Mouse (Mus musculus): Measurements from ENCODE around the gene Gcfc2. TPM values are rescaled to one million over a fixed set of nuclear protein-coding genes. Genes with fewer than 3 reads are reported as not detected.

Gcfc2 gene
- total RNA-seq (2023) = 6.4 and 15.4 TPM in 2 replicates

DNA sequence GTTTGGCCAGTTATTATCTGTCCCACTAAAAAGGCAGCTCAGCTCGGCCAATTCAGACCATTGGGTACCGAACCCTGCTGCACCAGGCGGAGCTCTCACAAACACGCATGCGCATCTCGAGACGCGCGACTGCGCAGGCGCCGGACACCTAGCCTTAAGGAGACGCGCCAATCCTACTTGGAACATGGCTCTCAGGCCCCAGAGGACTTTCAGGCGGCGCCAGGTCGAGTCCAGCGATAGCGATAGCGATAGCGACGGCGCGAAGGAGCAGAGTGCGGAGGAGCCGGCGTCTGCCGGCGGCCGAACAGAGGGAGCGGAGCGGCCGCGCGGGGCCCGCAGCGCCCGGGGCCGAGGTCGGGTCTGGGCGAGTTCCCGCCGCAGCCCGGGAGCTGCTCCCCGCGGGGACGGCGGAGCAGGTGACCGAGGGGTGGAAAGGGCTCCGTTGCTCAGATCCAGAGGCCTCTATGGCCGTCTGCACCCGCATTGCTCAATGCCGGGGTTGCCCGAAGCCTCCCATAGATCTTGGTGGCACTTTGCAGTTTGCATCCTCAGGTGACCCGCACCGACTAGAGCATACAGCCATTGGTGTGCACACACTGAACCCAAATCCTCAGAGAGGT, at the start of gene Gcfc2:
Gene Gcfc2 (plus strand): TSS at position 147 of the 620 bp plus-strand sequence.

GRCm38 (mm10) chr6:81965296-81966067, 42.0 kb downstream of the Gcfc2 start, which contains the start of gene Mrpl19:
TSS of gene Mrpl19 (minus strand) at chr6:81965958.

Other genes starting within 250 kb of the Gcfc2 start
- 13.6 and 19.3 TPM in 2 replicates for gene Mrpl19, start 42.3 kb downstream of the Gcfc2 start, total RNA-seq (2023)
- not detected in 2 replicates for gene Eva1a, start 117.4 kb downstream of the Gcfc2 start, total RNA-seq (2023)